Mouse (Mus musculus) olfactory bulb, adult 2 months (tissue): Measurements from ENCODE around the gene Klhl29.

ENCODE experiments used
- CTCF ChIP-seq: fragments of 200-500 bp; IDR thresholded peaks from 2 replicates; pipeline ENCODE4 v1.5.1; 2012; ENCODE audit warnings: low read depth, mild to moderate bottlenecking, low read length, moderate library complexity; ENCODE audit not compliant: insufficient read depth
- POLR2A ChIP-seq: fragments of 200-500 bp; IDR thresholded peaks from 2 replicates; pipeline ENCODE4 v1.6.1; 2012; ENCODE audit warnings: mild to moderate bottlenecking, low read depth, low read length, moderate library complexity; ENCODE audit not compliant: insufficient read depth

DNA sequence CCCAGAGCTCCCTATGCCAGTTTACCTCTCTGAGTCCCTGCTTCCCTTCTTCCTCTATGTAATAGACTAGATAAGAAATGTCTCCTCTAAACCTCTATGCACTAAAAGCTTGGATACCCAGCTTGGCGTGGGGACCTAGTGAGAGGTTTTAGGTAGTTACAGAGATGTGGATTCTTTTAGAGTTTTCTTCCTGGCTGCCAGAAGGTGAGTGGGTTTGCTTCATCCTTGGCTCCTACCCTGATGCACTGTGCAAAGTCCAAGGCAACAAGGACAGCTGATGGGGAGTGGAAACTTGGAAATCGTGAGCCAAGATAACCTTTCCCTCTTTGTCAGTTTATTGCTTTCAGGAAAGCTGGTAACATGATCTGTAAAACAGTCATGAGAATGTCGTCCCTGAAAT lies 220.3 kb downstream of the Klhl29 start:
- TF ChIP-seq POLR2A (no peak), CTCF (no peak)
